Mouse (Mus musculus): ENCODE data around the gene Abhd14b.

Abhd14b gene

DNA sequence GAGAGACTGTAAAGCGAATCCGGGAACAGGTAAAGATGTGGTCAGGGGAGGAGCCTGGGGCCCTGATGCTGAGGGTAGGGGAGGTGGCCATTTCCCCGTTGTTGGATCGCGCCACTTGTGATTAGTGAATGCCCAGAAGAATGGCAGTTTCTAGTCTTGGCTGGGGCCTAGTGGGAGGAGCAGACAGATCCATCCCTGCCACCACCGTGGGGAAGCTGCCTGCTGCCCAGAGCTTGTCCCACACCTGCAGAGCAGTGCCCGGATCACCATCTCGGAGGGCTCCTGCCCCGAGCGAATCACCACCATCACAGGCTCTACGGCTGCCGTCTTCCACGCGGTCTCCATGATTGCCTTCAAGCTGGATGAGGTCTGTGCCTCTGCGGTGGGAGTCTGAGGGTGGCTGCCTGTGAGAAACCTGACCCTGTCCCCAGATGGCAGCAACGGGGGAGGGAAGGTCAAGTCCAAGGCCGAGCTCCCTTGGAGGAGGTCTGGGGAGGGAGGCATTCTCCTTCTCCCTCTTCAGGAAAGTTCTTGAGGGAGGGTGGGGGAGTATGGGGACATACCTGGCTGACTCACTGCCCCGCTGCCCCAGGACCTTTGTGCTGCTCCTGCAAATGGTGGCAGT, 13.3 kb downstream of the Abhd14b start:
- no peak for DNase-seq (ENCODE audit: low spot score)

DNA sequence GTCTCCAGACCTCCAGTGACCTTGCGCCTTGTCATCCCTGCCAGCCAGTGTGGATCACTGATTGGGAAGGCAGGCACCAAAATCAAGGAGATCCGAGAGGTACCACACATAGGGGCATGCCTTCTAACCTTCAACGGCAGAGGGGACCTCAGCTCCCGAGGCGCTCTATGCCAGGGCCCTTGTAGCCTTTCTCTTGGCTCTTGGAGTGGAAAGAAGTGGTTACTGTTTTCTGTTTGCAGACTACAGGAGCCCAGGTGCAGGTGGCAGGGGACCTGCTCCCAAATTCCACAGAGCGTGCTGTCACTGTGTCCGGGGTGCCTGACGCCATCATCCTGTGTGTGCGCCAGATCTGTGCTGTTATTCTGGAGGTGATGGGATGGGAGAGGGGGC, 13.8 kb downstream of the Abhd14b start:
- DNase-seq (ENCODE audit: low spot score) = no peak

DNA sequence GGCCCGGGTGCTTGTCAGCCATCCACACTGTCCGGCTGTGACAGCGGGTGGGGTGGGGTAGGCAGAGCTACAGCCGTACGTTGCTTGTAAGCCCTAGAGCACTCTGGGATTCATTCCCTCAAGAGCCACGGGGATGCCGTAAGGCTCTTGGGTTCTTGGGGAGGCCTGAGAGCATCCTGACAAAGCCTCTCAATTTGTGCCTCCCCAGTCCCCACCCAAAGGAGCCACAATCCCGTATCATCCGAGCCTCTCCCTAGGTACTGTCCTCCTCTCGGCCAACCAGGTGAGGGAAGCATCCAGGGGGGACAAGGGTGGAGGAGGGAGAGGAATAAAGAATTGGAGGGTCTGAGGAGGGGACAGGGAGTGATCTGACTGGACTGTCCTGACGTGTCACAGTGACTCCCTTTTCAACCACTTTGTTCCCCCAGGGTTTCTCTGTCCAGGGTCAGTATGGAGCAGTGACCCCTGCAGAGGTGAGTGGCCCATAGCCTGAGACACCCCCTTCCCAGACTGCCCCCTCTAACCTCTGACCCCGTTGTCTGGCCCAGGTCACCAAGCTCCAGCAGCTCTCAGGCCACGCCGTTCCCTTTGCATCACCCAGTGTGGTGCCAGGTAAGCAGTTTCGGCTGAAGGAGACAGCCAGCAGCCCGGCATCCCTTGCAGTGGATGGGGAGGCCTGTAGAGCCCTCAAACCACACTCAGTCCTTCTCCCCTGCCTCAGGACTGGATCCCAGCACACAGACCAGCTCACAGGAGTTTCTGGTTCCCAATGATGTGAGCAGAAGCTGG, 14.6 kb downstream of the Abhd14b start:
- no peak for DNase-seq (ENCODE audit: low spot score)

DNA sequence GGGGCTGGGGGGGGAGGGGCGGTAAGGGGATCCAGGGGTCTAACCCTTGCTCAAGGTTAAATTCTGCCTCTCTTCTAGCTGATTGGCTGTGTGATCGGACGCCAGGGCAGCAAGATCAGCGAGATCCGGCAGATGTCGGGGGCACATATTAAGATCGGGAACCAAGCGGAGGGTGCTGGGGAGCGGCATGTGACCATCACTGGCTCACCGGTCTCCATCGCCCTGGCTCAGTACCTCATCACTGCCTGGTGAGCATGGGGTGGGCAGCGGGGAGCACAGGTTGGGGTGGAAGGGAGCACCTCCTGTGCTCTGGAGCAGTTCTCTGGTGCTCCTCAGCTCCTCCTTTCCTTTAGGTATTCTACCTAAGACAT, 15.2 kb downstream of the Abhd14b start:
- DNase-seq (ENCODE audit: low spot score) = no peak

DNA sequence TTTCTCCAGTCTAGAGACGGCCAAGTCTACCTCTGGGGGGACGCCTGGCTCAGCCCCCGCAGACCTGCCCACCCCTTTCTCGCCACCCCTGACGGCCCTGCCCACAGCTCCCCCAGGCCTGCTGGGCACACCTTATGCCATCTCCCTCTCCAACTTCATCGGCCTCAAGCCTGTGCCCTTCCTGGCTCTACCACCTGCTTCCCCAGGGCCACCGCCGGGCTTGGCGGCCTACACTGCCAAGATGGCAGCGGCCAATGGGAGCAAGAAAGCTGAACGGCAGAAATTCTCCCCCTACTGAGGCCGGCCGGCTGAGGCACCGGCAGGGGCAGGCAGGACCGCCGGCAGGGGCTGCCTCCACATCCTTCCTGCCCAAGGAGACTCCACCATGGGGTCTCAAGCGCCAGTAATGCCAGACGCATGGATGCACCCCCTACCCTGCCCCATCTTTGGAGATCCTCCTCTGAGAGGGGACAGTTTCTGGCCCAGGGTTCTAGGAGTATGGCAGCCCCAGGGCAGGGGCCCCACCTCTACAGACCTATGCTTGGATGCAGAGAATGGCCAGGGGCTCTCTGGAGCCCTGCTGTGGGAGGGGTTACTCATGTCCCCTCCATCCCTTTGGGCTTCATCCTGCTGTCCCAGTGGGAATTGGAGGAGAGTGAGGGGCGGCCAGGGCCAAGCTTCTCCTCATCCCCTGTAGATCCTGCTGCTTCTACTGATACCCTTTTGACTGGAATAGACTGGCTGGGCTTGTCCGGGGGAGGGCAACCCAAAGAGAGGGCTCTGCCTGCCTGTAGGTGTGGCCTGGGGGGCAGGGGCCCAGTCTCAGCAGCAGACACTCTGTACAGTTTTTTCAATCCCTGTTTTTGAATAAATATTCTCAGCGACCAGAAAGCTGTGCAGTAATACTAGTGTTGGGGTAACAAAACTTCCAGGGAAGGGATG, 16.1 kb downstream of the Abhd14b start:
- no peak for DNase-seq (ENCODE audit: low spot score)

DNA sequence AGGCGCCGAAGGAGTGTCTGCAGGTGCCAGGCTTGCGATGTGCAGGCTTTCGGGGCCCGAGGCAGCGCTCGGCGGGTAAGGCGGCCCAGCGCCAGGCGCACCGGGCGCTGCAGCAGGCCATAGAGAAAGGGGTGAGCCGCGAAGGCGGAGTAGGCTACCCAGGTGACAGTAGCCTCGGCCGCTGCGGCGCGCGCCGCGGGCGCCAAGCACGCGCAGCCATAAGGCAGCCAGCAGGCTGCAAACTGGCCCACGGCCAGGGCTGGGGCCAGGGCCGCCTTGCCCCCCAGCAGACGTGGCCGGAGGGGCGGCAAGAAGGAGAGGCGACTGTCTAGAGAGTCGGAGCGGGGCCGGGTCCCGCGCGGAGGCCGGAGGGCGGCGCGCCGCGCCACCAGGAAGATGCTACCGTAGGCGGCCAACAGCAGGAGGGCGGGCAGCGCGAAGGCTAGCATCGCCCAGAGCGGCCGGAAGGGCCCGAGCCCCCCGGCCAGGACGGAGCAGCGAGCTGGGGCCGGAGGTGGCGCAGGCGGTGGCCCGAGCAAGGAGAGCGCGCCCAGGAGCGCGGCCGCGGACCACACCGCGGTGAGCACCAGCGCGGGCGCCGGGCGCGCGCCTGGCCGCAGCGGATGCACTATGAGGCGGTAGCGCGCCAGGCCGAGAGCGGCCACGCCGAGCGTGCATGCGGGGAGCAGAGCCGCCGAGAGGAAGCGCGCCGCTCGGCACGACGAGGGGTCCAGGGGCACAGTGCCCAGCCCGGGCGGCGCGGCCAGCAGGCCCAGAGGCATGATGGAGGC, 17.7 kb downstream of the Abhd14b start:
- no peak for DNase-seq (ENCODE audit: low spot score)

DNA sequence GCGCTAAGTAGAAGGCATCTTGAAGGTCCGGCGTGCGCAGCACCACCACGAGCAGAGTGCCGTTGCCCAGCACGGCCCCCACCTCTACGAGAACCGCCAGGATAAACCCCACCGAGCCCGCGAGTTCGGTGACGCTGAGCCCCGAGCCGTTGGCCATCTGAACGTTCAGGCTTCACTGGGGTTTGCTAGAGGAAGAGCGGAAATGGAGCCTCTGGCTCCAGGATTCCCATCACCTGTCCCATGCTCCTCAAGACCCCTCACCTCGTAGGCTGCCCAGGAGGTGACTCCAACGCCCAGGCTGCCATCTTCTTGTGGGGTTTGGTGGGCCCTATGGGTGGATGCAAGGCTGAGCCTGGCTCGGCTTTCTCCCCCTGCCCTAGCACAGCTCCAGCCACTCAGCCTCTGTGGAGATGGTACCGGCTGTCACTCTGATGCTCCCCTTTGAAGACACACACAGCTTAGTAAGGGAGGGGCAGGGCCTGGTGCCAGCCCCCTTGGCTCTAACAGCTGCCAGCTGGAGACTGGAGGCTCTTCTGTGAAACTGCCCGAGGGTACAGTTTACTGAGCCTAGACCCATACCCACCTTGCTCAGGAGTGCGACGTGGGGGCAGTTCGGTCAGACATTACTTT, 18.4 kb downstream of the Abhd14b start, which contains the start of gene Gpr62:
Gpr62 (minus strand) TSS at position 368 of the 630 bp plus-strand sequence.
- no peak for DNase-seq (ENCODE audit: low spot score)

DNA sequence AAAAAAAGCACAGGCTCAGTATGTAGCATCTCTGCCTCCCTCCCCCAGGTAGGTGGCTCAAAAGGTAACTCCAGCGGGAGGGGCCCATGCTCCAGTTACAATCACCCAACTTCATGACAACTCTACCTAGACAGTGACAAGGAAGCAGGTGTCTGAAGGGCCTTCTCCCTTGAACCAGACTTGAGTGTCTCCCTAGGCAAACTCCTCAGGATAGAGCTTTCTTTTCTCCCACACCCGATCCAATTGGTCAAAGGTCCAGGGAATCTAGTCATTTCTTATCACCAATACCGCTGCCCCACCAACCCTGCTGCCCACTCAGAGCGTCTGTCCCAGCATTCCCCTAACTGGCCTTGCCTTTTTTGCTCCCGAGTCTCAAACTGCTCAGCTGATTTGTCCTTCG, 19.5 kb downstream of the Abhd14b start:
- no peak for DNase-seq (ENCODE audit: low spot score)

DNA sequence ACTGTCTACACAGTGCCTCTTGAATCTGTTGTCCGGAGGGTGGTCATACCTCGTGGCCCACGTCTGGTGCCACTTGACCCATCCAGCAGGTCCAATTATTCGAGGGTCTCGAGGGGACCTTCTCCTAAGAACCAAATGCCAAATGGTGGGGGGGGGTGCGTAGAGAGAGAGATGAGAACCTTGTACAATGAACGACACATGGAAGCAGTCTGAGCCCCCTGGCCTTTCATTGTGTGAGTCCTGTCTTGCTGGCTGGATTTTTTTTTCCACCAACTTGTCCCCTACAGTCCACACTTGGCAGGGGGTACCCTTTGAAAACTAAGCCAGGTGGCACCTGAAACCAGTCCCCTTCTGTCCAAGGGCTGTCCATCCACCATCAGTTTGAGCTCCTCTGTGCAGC, 20.5 kb downstream of the Abhd14b start:
- no peak for DNase-seq (ENCODE audit: low spot score)

DNA sequence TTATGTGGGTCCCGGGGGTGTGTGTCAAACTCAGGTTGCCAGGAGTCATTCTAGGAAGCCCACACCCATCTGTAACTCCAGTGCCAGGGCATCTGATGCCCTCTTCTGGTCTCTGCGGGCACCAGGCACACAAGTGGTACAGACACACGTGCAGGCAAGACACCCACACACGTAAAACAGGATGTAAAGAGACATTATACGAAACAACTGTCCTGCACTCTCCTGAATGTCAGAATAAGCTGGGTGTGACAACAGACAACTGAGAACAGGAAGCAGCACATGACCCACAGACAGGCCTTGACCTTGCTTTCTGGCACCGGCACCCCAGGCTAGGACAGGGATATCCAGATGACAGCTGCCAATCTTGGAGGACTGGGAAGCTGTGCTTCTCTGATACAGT, 22.1 kb downstream of the Abhd14b start:
- DNase-seq (ENCODE audit: low spot score) = no peak

DNA sequence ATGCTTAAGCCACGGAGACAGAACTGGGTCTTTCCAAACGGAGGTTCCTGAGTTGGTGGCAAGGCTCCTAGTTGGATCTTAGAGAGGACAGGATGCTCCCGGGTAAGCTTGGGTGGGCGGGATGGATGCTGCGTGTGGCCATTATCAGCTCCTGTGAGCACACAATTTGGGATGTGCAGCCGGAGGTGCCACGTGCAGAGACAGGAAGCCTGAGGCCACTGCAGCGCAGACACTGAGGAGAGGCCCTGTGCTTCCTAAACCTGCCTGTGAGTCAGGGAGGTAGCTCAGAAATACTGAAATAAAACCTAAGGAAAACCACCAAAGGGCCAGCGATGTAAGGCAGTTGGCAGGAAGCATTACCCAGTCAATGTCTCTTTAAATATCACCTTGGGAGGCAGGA, 22.5 kb downstream of the Abhd14b start:
- DNase-seq (ENCODE audit: low spot score) = no peak

DNA sequence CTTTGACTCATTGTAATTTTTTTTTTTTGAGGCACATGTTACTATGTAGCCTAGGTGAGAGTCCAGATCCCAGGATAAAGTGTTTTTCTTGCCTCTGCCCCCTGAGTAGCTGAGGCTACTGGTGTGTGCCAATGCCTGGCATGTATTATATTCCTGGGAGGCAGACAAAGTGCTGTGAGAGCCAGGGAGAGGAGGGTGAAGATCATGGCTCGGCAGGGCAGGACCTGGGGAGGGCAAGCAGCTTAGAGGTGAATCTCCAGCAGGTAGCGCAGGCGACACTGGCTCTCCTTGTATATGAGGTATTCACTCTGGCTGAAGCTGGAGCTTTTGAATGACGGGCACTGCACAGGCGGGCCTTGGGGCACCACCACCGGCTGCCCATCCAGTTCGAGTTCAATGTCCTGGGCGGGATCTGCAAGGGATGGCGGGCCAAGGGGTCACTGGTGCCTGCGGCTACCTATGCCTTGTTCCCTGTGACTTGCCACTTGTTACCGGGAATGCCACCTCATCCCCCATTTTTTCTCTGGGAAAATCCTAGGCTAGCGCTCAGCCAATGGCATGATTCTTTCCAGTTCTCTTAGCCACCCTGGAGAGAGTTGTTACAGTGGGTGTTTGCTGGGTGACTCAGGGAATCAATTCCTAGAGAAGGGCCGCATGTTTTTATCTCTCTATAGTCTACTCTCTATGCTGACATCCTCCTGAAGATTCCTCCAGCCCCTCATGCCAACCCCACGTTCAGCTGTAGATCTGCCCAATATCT, 23.9 kb downstream of the Abhd14b start:
- no peak for DNase-seq (ENCODE audit: low spot score)

DNA sequence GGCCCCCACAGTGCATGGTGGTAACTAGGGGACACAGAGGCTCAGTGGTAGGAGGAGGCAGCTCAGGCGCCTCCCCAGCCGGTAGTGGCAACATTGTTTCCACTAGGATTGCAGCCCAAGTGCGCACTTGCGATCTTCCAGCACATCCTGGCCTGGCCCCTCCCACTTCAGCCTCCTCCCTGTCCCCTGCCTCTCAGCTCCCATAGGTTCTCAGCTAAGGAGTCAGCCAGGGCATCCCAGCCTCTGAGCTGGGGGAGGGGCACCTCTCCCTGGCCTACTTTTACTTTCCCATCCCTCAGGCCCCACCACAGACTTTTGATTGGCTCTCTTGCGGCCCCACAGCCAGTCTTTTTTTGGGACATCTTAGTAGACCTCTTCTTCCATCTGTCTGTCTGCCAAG, 24.6 kb downstream of the Abhd14b start:
- peak; percentile 20 for DNase-seq (ENCODE audit: low spot score)

DNA sequence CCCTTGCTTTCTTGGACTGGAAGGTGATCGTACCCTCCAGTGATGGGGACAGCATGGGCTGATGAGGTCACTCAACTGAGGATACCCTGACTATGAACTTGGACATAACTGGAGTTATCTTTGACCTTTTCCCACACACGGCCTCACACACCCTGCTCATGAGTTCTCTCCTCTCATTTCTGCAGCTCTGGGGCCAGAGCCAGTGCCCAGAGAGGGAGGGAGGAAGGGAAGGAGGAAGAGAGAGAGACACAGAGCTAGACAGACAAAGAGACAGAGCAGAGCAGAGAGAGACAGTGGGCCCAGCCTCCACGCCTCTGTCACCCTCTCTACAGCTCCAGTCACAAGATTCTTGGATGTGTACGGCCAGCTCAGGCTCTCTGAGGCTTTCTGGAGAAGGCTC, 25.1 kb downstream of the Abhd14b start:
- peak; percentile 1 for DNase-seq (ENCODE audit: low spot score)

DNA sequence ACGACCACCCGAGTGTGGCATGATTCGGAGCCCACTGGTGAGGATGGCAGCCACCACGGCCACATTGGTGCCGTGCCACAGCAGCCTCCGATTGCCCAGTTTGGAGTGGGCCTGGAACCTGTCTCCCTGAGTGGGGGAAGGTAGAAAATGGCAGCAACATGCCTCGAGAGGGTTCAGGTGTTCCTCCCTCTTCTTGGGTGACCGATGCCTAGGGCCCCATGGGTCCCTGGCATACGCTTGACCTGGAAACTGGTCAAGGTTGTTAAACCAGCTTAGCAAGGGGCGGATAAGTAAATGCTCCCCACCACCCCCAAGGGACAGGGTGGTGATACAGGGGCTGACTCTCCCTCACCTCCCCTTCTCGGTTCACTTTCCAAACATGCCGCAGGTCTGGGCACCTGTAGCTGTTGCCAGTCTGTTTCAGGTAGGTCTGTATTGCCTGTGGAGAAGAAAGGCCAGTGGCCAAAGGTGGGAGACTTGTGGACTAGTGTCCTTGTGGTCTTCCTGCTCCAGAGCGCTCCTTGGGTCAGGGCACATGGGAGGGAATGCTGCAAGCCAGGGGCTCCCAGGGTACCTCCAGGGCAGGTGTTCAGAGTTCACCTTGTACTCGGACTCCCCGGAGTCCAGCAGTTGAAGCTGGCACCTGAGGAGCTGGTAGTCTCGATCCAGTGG, 26.0 kb downstream of the Abhd14b start:
- peak; percentile 1 for DNase-seq (ENCODE audit: low spot score)

DNA sequence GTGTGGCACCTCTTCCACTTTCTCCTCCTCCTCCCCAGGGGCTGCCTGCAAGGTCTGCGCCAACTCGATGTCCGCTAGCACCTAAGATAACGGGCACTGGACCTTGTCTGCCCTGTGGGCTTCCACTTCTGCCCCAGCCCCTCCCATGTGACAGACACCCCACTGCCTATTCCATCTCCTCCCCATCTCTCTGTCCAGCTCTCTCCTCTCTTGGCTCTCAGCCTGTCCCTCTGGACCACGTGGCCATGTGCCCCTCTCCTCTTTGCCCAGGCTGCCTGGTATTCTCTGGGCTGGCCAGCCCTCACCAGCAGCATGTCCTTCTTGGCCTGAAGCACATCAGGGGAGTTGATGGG, 26.5 kb downstream of the Abhd14b start:
- DNase-seq (ENCODE audit: low spot score) = peak; percentile 0

DNA sequence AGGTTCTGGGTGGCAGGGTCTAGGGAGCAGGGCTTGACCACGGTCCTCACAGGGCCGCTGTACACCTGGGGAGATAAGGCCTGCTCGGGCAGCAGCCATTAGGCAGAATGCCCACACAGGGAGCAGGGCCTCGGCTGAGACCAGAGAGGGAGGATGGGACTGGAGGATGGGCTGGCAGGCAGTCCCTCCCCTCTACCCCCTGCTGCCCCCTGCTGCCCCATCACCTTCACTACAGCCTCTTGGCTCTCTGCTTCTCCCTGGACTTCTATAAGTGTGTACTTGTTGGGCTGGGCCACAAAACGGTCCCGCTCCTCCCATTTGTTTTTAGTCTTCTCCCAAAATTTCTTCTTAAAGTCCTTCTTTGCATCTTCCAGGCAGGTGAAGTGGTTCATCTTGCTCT, 27.2 kb downstream of the Abhd14b start:
- DNase-seq (ENCODE audit: low spot score) = no peak

DNA sequence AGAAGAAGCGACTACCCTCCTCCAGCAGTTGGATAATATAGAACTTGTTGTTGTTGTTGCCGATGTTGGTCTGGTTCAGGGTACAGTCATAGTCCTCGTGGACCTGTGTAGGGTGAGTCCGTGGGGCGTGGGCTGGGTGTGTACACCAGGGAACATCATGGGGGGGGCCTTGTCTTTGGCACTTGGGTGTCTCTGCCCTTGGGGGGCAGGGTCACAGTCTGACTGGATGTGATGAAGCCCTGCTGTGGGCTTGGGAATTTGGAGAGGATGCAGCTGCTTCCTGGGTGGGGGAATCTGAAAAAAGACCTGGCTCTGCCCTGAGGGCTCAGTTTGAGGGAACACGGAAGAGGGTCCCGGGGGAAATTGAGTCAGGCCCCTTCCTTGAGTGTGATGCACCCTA, 27.8 kb downstream of the Abhd14b start:
- DNase-seq (ENCODE audit: low spot score) = no peak

DNA sequence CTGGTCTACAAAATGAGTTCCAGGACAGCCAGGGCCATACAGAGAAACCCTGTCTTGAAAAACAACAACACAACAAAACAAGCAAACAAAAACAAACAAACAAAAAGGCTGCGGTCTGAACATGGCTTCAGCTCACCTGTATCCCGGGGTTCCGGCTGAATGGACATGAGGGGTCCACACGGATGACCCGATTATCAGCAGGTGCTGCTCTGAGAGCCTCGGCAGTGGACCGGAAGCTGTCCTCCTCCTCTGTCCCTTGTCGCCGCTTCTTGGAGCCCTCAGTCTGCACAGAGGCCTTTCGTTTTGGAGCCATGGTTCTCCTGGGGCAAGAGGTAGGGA, 28.4 kb downstream of the Abhd14b start, which contains the start of gene Rrp9:
Rrp9 (plus strand) TSS at position 301 of the 339 bp plus-strand sequence.
- DNase-seq (ENCODE audit: low spot score) = no peak

Measured in ovary, postnatal 10 days (tissue).